Mouse (Mus musculus) kidney, adult 2 months (tissue): ENCODE data around the gene Slc45a3.

Experiments used
- CTCF ChIP-seq: fragments of 200-500 bp; conservative IDR thresholded peaks from 2 replicates; pipeline ENCODE4 v1.5.1; 2011; ENCODE audit warnings: low read depth, mild to moderate bottlenecking, control low read depth, low read length, moderate library complexity, mixed read lengths; ENCODE audit not compliant: insufficient read depth, insufficient read length
- POLR2A ChIP-seq: fragments of 200-500 bp; IDR thresholded peaks from one replicate; pipeline ENCODE4 v1.6.1; 2011; ENCODE audit warnings: low read depth, low read length, control low read depth

- no peak for TF ChIP-seq POLR2A
- TF ChIP-seq CTCF = no peak
Observed at GRCm38 (mm10) chr1:131980471-131980870, 17.7 kb downstream of the Slc45a3 start.
